Mouse (Mus musculus) CD4-positive, CD25-positive, alpha-beta regulatory T cell, adult 2 months (primary cell): ENCODE data around the gene Arhgef39.

Experiments
- DNase-seq: peaks from one replicate; pipeline ENCODE4 v3.0.0-alpha.2; 2012; ENCODE audit warnings: low read depth, low spot score

The Arhgef39 gene

DNA sequence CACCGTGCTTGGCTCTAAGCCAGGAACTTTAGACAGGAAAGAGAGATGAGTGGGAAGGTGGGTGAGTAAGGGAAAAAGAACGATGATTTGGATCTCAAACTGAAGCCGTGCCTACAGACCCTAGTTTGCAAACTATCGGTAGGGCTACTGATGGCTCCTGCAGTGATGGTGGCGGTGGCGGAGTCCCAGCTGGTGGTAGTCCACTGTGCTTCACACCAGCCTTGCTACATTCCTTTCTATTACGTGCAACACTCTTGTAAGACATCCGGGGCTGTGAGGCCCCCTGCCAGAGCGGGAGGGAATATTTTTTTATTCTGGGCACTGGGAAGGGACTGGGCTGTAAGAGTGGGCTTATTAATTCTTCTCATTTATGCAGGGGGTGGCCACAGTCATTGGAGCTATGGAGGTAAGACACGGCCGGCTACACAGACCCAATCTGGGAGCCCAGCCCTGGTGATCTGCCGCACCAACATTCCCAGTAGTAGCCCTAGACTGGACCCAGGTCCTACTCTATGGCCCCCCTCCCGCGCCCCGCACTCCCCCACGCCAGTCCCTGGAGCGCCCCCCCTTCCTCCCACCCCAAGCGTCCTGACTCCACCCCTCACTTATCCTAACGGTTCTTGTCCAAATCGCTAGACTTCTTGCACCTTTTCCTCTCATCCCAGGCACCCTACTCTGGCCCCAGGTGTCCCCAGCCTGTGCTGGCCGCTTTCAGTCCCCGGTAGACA is 8.6 kb upstream of the Arhgef39 start:
- peak; percentile 25 for DNase-seq

GRCm38 (mm10) chr4:43506536-43507185 is 7.2 kb upstream of the Arhgef39 start, which contains the start of gene Car9:
Gene Car9 (plus strand): TSS chr4:43506966.
- DNase-seq, result no peak

GRCm38 (mm10) chr4:43506074-43506473 is 6.6 kb upstream of the Arhgef39 start:
- no peak for DNase-seq

- peak; percentile 21 for DNase-seq
Measured at GRCm38 (mm10) chr4:43504269-43504668, 4.8 kb upstream of the Arhgef39 start.

GRCm38 (mm10) chr4:43503506-43503905 is 4.0 kb upstream of the Arhgef39 start:
- DNase-seq, result no peak

DNA sequence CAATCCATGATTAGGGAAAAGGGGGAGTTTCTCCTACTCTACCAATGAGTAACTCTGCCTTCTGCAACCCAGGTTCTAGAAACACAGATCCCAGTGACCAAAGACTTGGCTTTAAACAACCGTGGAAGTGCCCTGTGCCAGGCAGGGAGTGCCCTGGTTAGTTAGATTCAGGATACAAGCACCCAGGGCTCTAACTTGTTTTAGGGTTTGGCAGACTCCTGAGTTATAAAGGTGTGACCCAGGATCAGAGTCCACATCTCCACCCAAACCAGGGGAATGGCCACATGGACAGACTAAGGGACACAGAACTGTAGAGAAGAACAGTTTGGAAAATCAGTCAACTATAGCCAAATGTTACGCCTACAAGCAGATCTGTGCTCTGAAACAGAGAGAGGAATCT is 3.5 kb upstream of the Arhgef39 start:
- DNase-seq, result no peak

DNA sequence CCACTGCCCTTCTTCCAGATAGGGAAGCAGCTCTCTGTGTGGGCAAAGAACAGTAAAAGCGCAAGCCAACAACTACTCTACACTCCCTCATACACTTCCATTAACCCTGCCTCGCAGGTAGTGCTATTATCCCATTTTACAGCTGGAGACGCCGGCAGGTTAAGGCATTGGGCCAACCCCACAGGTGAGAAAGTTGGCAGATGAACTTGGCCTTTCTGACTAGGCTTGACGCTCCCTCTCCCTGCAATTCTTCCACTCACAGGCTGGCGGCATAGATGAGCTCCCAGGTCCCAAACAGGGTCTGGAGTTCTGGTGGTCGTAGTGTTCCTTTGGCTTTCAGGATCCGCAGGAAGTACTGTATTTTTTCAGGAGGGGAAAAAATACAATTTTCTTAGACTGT is 512 bp downstream of the Arhgef39 start:
- peak; percentile 43 for DNase-seq

DNA sequence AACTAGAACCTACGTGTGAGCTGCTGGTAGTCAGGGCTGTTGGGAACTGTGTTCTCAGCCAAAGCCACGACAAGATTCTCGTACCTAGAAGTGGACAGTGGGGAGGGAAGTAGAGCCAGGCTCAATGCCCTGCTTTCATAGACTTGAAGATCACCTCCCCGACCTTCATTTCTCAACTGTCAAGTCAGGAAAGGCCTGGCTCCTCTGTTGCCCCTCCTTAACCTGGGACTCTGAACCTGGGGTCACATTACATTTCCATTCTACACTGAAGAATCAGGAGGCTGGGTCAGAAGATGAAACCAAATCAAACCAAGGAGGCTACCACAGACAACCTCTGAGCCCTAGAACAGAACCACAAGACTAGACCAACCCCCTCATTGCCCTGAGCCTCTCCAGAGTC is 1.5 kb downstream of the Arhgef39 start:
- DNase-seq, result no peak

DNA sequence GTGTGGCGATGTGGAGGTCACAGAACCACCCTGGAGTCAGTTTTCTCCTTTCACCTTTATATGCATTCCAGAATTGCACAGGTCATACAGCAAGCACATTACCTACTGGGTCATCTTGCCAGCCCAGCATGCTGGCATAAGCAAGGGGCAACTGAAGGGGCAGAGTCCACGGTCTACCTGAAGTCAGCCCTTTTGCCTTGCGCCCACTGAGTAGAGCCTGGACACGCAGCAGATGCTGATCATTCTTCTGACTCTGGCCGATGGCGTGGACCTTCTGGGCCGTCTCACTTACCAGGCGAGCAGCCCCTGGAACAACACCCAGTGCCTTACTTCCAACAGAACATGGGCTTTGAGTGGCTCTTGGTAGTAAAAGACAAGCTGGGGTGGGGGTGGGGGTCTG is 2.1 kb downstream of the Arhgef39 start:
- no peak for DNase-seq

GRCm38 (mm10) chr4:43496587-43496986 is 2.9 kb downstream of the Arhgef39 start:
- no peak for DNase-seq

DNA sequence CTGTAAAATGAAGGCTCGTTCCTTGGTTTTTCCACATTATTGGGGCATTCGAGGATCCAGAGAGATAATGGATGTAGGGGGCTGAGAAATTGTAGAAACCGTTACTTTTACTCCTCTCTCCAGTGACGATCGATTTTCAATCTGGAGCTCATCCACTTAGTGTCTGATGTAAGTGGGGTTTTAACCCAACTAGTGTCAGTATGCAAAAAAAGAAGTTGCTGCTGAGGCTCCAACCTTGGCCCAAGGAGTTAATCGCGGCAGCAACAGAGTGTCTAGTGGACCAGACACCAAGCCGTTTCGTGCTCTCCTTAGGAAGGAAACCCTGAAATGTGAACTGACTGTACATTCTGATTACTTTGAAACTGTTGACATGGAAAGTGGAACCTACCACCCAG is 5.7 kb downstream of the Arhgef39 start:
- DNase-seq, result peak; percentile 39

- peak; percentile 97 for DNase-seq
Measured at GRCm38 (mm10) chr4:43493186-43493845, 6.2 kb downstream of the Arhgef39 start.

- peak; percentile 98 for DNase-seq
Measured at GRCm38 (mm10) chr4:43492821-43493185, 6.7 kb downstream of the Arhgef39 start, which contains the start of gene Ccdc107. Gene Ccdc107 (plus strand): TSS chr4:43492900.

GRCm38 (mm10) chr4:43492101-43492820 is 7.2 kb downstream of the Arhgef39 start:
- peak; percentile 57 for DNase-seq

DNA sequence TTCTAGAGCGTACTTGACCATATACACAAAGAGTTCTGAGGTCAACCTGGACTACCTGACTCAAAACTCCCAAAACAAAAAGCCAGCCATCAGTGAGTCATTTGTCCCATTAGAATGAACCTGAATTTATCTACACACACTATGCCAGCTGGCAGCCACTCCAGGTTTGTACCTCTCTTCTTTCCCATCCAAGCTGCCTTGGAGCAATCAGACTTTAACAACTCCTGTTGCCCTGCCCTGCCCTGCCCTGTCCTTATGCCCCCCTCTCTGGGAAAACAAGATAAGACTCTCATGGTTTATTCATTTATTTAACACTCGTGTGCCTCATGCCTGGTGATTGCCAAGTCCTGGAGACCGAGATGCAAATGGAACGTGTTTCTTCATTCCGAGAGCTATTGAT is 8.7 kb downstream of the Arhgef39 start:
- DNase-seq, result no peak

- DNase-seq, result no peak
Measured at GRCm38 (mm10) chr4:43489611-43490010, 9.9 kb downstream of the Arhgef39 start.

GRCm38 (mm10) chr4:43485666-43486065 is 13.8 kb downstream of the Arhgef39 start:
- peak; percentile 52 for DNase-seq

- DNase-seq, result peak; percentile 83
Measured at GRCm38 (mm10) chr4:43483535-43484091, 15.9 kb downstream of the Arhgef39 start, which contains the start of gene Sit1. Gene Sit1 (minus strand): TSS chr4:43483734.

DNA sequence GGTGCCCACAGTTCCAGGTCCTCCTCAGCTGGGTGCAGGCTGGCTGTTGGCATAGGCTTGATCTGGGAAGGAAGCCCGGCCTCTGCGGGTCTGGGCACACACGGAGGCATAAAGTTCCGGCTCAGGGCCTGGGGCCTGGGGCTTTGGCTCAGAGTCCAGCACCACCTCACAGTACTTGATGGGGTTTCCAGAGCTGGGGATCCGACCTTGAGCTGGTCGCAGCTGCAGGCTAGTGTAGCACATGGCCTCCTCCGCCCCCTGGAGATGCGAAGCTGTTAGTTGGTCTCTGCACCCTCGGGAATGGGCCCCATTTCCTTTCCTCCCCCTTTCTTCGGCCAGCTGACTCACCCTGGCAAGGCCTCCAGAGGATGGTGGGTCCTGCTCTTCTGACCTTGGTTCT is 16.9 kb downstream of the Arhgef39 start:
- DNase-seq, result peak; percentile 40

- peak; percentile 77 for DNase-seq
Measured at GRCm38 (mm10) chr4:43481894-43482456, 17.5 kb downstream of the Arhgef39 start.

- no peak for DNase-seq
Measured at GRCm38 (mm10) chr4:43480985-43481384, 18.5 kb downstream of the Arhgef39 start.
